Mouse (Mus musculus): ENCODE data around the gene Myl12a.

Gene Myl12a

GRCm38 (mm10) chr17:71002744-71003094, at the start of gene Myl12a:
Gene Myl12a, minus strand, starts transcription at chr17:71002878.
- DNase-seq: no peak

DNA sequence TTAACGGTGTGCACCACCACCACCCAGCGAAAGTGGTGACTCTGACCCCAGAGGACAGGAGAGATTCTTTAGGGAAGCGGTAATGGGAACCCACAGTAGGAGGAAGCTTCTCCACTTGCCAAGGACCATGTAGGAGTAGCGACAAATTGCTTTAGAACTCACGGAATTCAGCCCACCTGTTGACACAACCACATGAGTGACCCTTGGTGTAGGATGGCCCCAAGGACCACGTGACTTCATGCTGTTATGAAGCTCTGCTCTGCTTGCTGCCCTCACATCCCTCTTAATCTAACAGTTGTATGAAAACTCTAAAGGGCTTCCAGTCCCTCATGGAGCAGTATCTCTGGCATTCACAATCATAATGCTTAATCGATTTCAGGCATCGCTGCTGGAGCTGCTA, 46.6 kb upstream of the Myl12a start:
- no peak for DNase-seq

DNA sequence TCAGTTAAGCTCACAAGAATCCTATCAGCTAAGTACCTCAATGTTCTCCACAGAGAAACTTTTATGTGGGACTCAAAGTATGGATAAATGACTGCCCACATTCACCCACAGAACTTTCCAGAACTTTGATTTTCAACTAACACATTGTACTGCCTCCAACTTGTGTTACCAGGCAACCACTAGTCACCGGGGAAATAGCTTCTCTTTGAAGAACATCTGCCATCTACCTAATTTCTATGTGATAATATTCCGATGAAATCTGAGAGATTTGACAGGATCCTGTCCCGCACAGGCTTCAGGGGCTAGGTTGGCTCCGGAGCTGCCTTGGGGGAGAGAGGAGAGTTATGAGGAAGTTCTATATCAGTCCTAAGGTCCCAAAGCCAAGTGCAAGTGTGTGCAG, 44.2 kb upstream of the Myl12a start:
- DNase-seq: no peak

DNA sequence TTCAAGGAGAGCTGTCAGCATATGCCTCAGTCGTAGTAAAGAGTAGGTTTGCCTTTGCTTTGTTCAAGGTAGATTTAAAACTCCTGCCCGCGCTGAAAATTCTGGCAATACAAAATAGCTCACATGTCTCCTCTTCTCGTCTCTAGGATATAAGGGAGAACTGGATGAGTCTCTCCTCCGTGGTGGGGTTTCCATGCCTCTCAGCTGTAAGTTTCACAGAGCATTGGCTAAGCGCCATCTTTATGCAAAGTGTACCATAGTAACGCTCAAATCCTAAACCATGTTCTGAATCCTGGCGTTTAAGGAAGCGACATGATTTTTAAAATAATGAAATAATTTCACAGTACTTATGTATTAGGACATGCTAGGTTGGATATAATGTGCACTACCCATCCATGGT, 42.9 kb upstream of the Myl12a start:
- DNase-seq: no peak

GRCm38 (mm10) chr17:71042645-71043044, 40.0 kb upstream of the Myl12a start:
- no peak for DNase-seq

GRCm38 (mm10) chr17:71040582-71040880, 37.9 kb upstream of the Myl12a start:
- DNase-seq: no peak

DNA sequence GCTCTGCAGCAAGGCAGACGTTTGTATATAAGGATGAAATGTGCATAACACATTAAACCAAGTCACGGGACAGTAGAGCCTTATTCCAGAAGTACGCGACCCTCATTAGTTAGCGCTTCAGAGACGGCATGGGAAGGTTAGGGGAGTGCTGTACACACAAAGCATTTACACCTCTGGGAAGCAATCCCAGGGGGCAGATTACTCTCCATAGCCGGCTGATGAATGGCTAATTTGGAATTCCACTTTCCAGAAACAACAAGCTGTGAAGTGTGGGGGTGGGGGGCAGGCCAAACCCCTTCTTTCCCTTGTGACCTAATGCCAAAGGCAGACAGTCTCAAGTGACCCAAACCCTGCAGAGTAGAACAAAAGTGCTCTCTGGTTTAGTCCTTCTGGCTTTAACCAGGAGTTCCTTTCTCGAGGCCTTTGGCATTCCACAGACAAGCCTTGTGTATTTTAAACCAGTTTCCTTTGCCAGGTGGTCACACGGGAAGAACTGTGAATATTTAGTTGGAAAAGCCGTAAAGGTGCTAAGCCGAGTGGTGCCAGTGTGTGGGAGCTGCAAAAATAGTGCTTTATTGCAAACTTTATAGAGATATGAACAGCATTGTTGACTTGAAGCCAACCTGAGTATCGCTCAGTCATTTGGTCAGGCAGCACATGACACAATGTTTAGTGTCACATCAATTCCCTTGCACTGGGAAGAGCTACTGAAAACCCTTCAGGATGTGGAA, 37.3 kb upstream of the Myl12a start:
- no peak for DNase-seq

- DNase-seq: no peak
Observed at GRCm38 (mm10) chr17:71038812-71039211, 36.1 kb upstream of the Myl12a start.

DNA sequence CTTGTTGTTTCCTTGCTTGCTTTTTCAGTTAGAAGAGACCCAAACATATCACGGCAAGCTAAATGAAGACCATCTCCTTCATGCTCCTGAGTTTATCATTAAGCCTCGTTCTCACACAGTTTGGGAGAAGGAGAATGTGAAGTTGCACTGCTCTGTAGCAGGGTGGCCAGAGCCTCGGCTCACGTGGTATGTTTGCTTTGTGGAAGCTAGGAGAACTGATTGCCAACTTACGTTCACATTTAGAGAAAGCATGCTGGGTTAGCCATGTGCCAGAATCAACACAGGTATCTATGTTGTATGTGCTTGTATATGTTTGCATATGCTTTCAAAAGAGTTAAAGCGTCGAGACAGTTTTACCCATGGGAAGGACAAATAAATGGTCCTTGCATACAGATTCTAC, 34.5 kb upstream of the Myl12a start:
- no peak for DNase-seq

GRCm38 (mm10) chr17:71034472-71034871, 31.8 kb upstream of the Myl12a start:
- no peak for DNase-seq

- no peak for DNase-seq
Observed at GRCm38 (mm10) chr17:71032719-71033118, 30.0 kb upstream of the Myl12a start.

GRCm38 (mm10) chr17:71027186-71027585, 24.5 kb upstream of the Myl12a start:
- no peak for DNase-seq

DNA sequence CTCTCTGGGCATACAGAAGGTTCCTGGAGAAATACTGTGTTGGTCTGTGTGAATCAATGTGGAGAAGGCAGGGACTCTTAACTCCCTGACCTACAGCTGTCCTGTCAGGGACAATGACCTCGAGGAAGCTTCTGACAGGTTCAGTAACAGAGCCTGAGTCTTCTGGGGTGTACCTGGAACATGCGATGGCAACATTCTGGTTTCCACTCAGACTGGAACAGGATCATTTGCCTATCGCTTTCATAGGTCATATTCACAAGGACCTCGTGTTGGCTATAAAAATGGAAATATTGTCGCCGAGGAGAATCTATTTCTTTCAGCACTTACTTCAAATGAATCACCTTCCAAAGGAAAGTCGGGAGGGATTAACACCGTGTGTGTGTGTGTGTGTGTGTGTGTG, 23.2 kb upstream of the Myl12a start:
- DNase-seq: no peak

- DNase-seq: no peak
Observed at GRCm38 (mm10) chr17:71024071-71024470, 21.4 kb upstream of the Myl12a start.

DNA sequence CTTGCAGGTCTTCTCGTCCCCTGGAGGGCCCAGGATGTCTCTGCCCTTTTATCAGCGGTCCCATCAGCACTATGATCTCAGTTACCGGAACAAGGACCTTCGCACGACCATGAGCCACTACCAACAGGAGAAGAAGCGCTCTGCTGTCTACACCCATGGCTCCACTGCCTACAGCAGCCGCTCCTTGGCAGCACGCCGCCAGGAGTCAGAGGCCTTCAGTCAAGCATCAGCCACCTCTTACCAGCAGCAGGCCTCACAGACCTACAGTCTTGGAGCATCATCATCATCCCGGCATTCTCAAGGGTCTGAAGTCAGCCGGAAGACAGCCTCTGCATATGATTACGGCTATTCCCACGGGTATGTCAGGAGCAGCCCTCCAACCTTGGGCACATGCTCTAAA, 20.2 kb upstream of the Myl12a start:
- DNase-seq: no peak

DNA sequence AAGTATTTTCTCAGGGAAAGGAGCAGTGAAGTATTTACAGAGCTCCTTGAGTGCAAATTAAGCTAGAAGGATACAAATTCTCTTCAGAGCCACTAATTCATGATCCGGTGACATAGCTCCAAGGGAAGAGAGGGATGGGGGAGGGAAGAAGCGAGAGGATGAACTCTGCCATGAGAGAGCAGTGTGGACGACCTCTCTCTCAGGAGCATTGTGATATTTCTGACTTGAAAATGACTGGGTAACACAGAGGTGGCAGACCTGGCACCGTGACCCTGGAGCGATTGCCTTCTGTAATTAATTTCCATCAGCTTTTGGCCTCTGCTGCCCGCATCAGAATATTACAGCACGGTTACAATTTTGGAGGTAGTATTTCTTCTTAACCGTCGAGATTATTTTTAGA, 17.2 kb upstream of the Myl12a start:
- DNase-seq: no peak

DNA sequence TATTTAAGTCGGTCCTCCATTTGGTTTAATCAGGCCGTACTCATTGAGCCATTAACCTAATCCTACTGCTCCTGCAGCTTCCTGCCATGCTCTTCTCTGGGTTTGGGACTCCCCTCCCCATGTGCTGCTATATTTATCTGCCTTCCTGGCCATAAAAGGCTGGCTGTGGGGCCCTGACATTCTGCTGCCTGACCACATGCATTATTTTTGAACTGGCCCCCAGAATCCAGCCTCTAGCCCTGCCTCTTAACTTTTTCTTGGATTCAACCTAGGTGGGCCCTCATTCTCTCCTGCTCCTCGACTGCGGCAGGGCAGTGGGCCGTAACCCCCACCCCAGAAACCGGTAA, 16.6 kb upstream of the Myl12a start:
- no peak for DNase-seq

- DNase-seq: no peak
Observed at GRCm38 (mm10) chr17:71018616-71019308, 16.1 kb upstream of the Myl12a start.

- DNase-seq: no peak
Observed at GRCm38 (mm10) chr17:71018151-71018550, 15.5 kb upstream of the Myl12a start.

DNA sequence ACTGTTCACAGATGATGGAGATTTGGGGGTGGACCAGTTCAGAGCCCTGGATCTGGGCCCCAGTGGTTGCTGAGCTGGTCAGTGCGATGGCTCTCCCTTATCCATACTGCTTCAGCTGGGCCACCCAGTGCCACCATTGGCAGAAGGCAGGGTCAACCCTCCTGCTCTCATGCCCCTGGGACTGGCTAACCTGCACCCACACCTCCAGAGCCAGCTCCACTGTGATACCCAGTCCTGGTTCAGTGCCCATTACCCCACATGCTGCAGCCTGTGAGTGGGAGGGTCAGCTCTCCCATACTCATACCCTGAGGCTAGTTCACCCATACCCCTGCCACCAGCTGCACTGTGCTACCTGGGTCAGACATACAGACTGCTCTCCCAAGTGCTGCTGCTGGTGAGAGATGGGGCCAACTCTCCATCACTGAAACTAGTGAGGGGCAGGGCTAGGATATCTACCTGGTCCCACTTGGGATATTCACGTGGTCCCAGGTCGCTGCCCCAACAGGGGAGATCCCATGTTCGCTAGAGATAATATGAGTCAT, 14.8 kb upstream of the Myl12a start:
- no peak for DNase-seq

DNA sequence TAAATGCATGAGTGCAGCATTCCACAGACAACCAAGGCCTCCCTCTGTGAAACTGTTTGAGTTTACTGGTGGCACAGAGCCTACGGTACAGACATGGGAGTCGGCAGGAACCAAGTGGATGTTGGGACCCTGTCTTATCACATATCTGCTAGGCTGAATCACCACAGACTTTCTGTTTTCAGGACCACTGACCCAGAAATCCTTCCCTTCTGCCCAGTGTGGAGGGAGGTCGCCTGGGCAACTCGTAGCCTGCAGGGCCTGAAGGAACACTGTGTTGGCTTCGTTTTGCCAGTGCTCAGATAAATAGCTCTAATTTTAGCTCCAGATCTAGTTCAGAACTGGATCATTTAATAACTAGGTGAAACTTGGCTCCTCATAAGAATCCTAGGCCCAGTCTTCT, 12.2 kb upstream of the Myl12a start:
- DNase-seq: no peak

- DNase-seq: no peak
Observed at GRCm38 (mm10) chr17:71013105-71013504, 10.4 kb upstream of the Myl12a start.

DNA sequence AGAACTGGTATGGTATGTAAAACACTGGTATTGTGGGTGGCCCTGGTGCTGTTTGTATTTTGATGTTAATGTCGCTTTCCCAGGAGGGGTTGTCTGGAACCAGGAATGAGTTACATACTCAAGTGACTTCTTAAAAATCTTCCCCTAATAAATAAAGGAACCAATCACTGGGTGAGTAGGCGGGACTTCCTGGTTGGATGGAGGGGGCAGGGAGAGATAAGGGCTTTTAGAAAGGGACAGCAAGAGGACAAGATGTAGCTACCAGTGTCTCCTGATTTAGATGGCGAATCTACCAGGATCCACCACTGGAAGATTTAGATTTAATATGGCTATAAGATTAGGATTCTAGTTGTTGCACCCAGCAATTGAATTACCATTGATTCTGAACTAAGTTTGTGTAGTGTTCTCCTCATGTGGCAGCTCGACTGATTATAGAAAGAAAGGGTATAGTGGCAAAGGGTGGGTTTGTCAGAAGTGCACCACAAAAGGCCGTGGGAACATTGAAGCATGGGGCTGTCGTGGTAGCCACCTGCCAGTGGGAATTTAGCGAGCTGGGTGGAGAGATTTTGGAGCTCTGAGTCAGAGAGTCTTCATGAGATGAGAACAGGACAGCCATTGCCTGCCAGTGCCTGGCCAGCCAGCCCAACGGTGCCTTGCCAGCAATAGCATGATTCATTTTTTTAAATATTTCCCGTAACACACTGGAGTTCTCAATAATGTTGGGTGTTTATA, 9.4 kb upstream of the Myl12a start:
- no peak for DNase-seq

DNA sequence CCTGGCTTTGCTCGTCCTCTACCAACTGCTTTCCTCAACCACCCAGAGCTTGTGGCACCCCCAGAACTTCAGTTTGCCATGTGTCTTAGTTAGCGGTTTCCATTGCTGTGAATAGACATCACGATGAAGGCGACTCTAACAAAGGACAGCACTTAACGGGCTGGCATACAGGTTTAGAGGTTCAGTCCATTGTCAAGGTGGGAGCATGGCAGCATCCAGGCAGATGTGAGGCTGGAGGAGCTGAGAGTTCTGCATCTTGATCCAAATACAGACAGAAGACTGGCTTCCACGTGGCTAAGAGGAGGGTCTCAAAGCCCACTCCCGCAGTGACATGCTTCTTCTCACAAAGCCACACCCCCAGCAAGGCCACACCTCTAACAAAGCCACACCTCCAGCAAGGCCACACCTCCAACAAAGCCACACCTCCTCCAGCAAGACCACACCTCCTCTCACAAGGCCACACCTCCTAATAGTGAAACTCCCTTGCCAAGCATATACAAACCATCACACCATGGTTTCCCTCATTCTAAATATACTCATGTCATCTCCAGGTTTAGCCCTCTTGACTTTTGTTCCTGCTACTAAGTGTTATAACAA, 8.1 kb upstream of the Myl12a start:
- no peak for DNase-seq
